Mouse (Mus musculus) common myeloid progenitor, adult 5-6 weeks (primary cell): ENCODE data around the gene Treml4. TPM values are rescaled to one million over a fixed set of nuclear protein-coding genes. Genes with fewer than 3 reads are reported as not detected.

Experiments used
- ATAC-seq: replicated peaks from 2 replicates; pipeline ENCODE4 v1.8.0; 2016; ENCODE audit warnings: low read depth, mild to moderate bottlenecking, moderate TSS enrichment, inconsistent platforms; ENCODE audit not compliant: poor library complexity, severe bottlenecking
- total RNA-seq: library from RNA; stranded (forward); fragments of 200-1000, 187-1606 nt; gene quantifications from 2 replicates; pipeline ENCODE4 v1.2.3, GENCODE M21; 2017

The Treml4 gene
- total RNA-seq, 1 experiment from 2014 or later: not detected

GRCm38 (mm10) chr17:48272158-48272557 is 8.1 kb downstream of the Treml4 start:
- ATAC-seq: peak; percentile 73

GRCm38 (mm10) chr17:48272598-48272997 is 8.5 kb downstream of the Treml4 start:
- 0 out of 2 replicates have a peak, but pooled peaks have one; percentile 3 for ATAC-seq

GRCm38 (mm10) chr17:48274098-48274497 is 10.0 kb downstream of the Treml4 start:
- no peak for ATAC-seq

DNA sequence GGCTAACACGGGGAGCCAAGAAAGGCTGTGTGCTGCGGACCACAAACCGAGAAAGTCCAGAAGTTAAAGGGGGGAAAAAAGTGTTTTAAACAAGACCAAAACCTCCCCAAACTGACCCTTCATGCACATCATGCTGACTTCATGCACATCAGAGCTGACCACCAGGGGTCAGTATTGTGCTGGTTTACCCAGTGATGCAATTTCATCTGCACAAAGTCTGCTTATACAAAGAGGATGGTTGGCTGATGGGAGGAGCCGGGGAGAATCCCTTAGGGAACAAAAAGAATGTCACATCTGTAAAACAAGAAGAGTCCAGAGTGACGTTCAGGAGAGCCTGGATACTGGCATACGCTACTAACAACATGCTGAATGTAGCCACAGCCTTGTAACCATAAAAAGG is 10.8 kb downstream of the Treml4 start:
- ATAC-seq: peak; percentile 78

DNA sequence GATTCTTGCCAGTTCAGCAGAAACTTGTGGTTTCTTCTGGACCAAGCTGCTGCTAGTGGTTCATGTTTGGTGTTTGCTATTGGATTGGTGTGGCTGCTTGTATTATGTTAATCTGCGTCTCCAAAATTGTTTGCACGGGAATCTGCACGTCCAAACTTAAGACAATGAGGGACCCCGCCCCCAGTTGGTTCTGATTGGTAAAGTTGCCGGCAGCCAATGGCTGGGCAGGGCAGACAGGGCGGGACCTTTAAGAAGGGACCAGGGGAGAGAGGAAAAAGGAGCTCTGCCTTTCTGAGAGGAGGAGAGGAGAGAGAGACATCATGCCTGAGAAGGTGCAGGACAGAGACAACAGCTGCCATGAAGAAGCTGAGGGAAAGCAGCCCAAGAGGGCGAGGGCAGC is 11.6 kb downstream of the Treml4 start:
- ATAC-seq: no peak

GRCm38 (mm10) chr17:48278381-48278780 is 14.3 kb downstream of the Treml4 start:
- ATAC-seq: no peak

GRCm38 (mm10) chr17:48279002-48279401 is 14.9 kb downstream of the Treml4 start:
- ATAC-seq: no peak

GRCm38 (mm10) chr17:48280943-48281738 is 17.0 kb downstream of the Treml4 start:
- 0 out of 2 replicates have a peak, but pooled peaks have one; percentile 5 for ATAC-seq

GRCm38 (mm10) chr17:48281739-48282085 is 17.6 kb downstream of the Treml4 start:
- peak; percentile 68 for ATAC-seq

DNA sequence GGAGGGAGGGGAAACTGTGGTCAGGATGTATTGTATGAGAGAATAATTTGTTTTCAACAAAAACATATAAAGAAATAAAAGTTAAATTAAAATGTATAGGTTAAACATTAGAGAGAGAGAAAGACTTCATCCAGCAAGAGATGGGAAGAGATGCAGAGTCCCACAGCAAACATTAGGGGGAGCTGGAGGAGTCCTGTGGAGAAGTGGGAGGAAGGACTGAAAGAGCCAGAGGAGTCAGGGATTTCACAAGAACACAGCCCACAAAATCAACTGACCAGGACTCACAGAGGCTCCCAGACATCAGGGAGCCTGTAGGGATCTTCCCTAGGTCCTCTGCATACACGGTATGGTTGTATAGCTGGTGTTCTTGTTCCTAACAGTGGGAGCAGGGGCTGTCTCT is 22.7 kb downstream of the Treml4 start:
- peak; percentile 91 for ATAC-seq

- peak; percentile 47; the same call in 1 of the 2 replicates for ATAC-seq
Observed at GRCm38 (mm10) chr17:48287276-48287675, 23.2 kb downstream of the Treml4 start.

DNA sequence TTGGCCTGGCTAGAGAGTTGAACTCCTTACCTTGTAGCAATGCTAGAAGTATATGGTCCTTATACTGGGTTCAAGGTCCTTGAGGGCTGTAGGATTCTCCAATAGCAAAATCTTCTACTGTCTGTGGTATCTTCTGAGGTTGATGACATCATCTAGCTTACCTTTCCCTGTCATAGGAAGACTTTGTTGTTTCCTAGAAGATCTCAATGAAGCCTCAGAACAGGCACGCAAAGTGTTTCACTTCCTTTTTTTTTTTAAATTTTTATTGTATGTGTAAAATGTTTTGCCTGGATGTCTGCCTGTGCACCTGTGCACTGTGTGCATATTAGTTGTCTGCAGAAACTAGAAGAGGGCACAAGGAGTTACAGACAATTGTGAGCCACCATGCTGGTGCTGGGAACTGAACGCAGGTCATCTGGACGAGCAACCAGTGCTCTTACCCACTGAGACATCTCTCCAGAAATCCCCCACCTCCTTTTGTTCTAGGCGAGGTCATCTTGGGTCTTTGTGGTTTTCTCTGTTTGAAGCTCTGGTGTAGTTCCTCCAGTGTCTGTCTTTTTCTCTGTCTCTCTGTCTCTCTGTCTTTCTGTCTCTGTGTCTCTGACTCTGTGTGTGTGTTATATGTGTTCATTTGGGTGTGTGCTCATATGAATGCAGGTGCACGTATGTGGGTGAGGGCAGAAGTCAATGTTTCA is 29.6 kb downstream of the Treml4 start:
- peak; percentile 76 for ATAC-seq

GRCm38 (mm10) chr17:48299203-48299602 is 35.1 kb downstream of the Treml4 start, which contains the start of gene Treml2:
Gene Treml2, plus strand, starts transcription at chr17:48299498.
- peak; percentile 65 for ATAC-seq

DNA sequence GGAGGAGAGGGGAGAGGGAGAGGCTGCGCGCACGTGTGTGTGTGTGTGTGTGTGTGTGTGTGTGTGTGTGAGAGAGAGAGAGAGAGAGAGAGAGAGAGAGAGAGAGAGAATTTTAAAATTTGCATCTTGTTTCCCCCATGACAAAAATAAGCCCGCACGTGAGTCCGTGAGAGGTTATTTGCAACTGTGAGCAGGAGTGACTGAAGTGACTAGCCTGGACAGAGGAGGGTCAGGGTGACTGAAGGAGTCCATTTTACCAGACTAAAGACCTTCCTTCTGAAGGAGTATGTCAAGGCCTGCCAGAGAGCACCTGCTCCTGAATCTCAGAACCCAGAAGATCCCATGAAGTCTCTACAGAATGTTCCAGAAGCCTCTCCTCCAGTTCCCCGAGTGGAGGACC is 35.7 kb downstream of the Treml4 start:
- no peak for ATAC-seq

DNA sequence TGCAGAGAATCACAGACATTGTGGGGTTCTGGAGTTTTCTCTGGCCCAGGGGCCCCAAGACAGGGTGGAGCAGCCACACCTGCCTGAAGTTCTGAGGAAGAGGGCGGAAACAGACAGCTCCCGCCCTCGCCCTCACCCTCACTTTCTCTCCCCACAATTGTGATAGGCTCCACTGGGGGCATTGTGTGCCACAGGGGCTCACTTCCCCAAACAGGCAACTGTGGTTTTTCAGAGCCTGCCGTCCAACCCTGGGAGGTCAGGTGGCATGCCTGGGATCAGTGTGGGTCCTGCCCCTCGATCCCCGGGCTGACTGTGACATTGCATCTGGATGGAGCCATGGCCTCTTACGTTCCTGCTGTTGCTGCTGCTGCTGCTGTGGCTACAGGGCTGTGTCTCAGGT is 36.1 kb downstream of the Treml4 start:
- ATAC-seq: peak; percentile 79

DNA sequence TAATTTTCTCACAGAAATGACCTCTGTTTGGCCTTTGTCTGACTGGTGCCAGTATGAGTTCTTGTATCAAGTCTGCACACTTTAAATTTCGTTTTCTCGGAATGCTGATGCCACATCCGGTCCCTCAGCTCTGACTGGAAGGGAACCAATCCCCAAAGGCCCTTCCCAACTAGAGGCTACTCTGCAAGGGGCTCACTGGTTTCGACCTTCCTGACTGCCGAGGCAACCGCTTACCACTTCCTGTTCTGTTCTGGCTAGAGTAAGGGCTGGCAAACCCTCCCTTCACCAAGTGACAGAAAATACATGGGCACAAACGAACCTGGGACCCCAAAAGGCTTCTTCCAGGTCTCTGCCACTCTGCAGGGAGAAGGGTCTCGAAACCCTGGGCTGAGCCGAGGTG is 36.8 kb downstream of the Treml4 start:
- peak; percentile 76 for ATAC-seq

DNA sequence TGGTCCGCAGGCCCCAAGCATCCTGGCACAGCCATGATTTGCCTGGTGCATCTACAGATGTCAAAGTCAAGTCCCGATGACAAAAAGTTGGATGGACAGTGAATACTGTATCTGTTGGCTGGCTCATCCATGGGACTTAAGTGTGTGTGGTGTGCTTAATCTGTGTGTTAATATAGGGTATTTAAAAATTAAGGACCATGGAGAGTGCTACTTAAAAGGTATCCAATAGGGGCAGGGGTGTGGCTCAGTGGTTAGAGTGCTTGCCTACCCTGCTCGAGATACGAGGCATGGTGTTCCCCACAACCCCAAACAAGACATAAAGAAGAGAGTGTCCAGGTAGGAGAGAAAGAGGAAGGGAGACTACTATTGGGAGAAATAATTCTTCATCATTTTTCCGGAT is 37.7 kb downstream of the Treml4 start:
- no peak for ATAC-seq

DNA sequence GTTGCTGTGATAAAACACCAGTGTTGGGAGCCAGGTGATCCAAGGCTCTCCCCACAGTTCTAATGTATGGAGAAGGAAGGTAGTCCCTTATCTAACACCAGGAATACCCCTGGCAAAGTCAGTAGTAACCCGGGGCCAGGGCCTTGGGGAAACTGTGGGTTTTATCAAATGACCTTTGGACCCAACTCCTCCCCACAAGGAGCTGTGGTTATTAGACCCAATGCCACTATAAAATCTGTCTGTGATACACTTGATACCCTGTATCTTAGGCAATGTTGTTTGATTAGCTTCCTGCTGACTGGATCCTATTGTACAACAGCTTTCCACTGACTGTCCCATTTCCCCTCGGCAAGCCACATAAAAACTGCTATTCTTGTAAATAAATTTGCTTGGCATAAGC is 48.0 kb downstream of the Treml4 start:
- no peak for ATAC-seq

DNA sequence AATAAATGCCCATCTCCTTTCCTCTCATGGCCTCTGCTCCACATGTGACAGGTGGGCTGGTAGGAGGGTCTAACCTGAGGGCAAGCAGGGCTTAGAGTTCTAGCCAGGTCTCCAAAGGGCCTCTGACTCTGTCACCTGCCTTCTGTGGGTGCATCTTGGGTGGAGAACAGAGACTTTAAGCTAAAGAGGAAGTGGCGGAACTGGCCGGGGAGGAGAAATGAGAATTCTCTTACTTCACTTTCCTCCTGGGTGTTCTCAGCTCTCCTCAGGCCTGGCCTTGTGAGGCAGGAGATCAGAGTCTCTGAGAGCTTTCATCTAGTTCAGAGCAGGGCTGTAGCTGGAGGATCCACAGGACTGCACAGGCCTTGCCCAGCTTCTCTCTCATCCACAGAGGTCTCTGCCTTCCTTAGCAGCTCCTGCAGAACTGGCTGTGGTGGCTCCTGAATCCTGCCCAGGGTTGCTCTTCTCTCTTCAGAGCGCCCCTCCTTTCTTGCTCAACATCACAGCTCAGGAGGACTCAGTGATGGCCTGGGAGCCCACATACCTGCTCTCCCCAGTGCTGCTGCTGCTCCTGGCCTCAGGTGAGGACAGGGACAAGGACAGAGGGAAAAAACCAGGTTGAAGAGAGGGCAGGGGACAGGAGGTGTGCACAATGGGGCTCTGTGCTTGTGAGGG is 51.9 kb downstream of the Treml4 start, which contains the start of gene B430306N03Rik:
B430306N03Rik (plus strand) TSS at position 237 of the 675 bp plus-strand sequence.
- ATAC-seq: peak; percentile 77

DNA sequence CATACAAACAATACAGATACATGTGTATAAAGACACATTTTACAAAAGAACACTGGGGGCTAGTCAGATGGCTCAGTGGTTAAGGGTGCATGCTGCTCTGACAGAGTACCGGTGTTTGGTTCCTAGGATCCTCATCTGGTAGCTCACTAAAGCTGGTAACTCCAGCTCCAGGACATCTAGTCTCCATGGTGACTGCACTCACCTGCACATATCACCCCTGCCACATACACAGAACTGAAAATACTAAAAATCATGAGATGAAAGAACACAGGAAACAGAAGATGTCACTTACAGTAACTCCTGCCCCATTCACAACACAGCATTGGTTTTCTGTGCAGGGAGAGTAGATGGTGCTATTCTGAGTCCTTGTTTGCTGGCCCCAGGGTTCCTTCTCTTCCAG is 54.6 kb downstream of the Treml4 start:
- ATAC-seq: no peak

DNA sequence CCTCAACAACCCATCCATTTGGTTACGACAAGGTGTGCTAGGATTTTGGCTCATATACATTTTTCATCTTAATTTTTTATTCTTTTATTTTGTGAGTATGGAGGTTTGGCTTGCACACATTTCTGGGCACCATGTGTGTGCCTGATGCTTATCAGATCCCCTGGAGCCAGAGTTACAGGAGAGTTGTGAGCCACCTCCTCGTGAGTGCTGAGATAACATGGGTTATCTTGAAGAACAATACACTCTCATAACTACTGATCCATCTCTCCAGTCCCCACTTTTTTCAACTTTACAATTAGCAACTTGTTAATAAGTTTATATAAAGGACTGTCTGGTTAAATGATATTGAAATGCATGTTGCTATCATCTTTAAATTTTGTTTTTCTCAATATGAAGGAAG is 57.2 kb downstream of the Treml4 start:
- ATAC-seq: no peak
